Mouse (Mus musculus): ENCODE measurements at regions not wholly inside any gene's neighbourhood (a gene's known extent, or its start where the extent isn't known, plus 50 kb on each side); places are given as distances from the start of the nearest gene placed in this dataset.

DNA sequence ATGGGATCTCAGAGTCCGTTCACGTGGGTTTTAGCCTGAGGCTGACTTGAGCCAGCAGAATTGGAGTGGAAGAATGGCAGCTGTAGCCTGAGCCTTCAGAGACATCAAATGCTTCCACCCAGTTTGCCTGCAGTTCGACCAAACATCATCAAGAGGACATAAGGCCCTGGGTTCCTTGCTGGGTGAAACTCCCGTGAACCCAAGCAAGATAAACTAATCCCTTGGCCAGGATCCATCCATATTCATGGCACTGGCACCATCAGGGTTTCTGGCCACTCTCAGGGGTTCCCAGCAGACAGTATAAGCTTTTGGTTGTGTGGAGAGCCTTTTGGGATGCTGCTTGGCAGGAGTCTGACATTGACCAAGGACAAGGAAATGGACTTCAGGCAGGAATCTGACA is 77.7 kb upstream of the Krtap11-1 start:
- WGBS = 75% methylated on average over 4 of the region's 4 CpGs
- Histone ChIP-seq H3K27ac (replicated peaks; ENCODE audit: low read depth, low read length) (no peak overlapping the region), H3K27me3 (ENCODE audit: control insufficient read depth, insufficient read depth, low read length) (no peaks in the 10 kb centered on the region), H3K9me3 (ENCODE audit: control insufficient read depth, low read length) (no peaks in the 10 kb centered on the region), H3K4me1 (ENCODE audit: control insufficient read depth, insufficient read depth, low read length) (no peaks in the 10 kb centered on the region), H3K36me3 (ENCODE audit: control insufficient read depth, insufficient read depth, low read length) (no peaks in the 10 kb centered on the region), H3K4me2 (ENCODE audit: low read length) (no peak overlapping the region), H3K9ac (replicated peaks; ENCODE audit: low read length) (no peak overlapping the region), H3K4me3 (replicated peaks; ENCODE audit: low read depth, low read length) (no peak overlapping the region)
- DNase-seq (no peak), ATAC-seq (ENCODE audit: low FRiP score, low TSS enrichment) (no peak)

DNA sequence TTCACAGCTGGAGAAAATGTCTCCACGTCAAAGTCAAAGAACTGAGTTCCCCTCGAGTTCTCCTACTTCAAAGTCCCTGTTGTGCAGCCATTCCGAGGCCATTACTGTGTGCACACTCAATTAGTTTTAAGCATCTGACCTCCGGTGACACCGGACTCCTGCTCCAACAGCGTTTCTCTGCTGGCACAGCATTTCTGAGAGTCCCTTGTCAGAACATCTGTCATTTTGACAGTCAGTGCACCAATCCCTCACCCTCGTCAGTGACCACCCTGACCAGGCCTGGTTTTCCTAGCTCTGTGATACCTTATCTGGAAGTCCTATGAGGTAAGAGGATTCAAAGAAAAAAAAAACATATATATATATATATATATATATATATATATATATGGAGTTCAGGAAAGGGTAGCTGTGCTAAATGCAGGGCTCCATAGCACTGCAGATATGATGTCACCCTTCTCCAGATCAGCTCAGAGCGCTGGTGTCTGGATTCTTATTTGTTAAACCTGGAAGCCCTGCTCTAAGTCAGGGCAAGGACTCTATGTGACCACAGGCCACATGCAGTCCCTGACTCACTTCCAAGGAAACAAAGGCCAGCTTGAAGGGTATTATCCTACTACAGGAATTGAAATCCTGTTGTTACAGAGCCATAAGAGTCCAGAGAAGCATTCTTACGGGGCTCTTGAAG is 63.1 kb upstream of the Krtap11-1 start:
- H3K36me3 ChIP-seq (ENCODE audit: control insufficient read depth, insufficient read depth, low read length) = no peaks in the 10 kb centered on the region
- no peaks in the 10 kb centered on the region for H3K4me1 ChIP-seq (ENCODE audit: control insufficient read depth, insufficient read depth, low read length)
- H3K4me3 ChIP-seq (replicated peaks; ENCODE audit: low read depth, low read length) = no peak overlapping the region
- H3K9ac ChIP-seq (replicated peaks; ENCODE audit: low read length) = no peak overlapping the region
- WGBS = 63% methylated on average over 9 of the region's 9 CpGs
- H3K27ac ChIP-seq (replicated peaks; ENCODE audit: low read depth, low read length) = no peak overlapping the region
- no peak for DNase-seq
- H3K27me3 ChIP-seq (ENCODE audit: control insufficient read depth, insufficient read depth, low read length) = no peaks in the 10 kb centered on the region
- no peak for ATAC-seq (ENCODE audit: low FRiP score, low TSS enrichment)
- no peaks in the 10 kb centered on the region for H3K9me3 ChIP-seq (ENCODE audit: control insufficient read depth, low read length)
- H3K4me2 ChIP-seq (ENCODE audit: low read length) = no peak overlapping the region

DNA sequence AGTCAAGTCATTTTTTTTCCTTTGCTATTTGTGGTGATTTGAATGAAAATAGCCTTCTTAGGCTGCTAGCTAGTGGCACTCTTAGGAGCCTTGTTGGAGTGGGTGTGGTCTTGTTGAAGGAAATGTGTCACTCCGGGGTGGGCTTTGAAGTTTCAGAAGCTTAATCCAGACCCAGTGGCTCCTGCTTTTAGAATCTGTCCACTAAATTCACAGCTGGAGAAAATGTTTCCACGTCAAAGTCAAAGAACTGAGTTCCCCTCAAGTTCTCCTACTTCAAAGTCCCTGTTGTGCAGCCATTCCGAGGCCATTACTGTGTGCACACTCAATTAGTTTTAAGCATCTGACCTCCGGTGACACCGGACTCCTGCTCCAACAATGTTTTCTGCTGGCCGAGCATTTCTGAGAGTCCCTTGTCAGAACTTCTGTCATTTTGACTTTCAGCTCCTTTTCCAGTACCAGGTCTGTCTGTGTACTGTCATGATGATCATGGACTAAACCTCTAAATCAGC is 61.2 kb upstream of the Krtap11-1 start:
- no peak for ATAC-seq (ENCODE audit: low FRiP score, low TSS enrichment)
- DNase-seq = no peak
- no peaks in the 10 kb centered on the region for H3K27me3 ChIP-seq (ENCODE audit: control insufficient read depth, insufficient read depth, low read length)
- no peaks in the 10 kb centered on the region for H3K36me3 ChIP-seq (ENCODE audit: control insufficient read depth, insufficient read depth, low read length)
- WGBS = 43% methylated on average over 6 of the region's 6 CpGs
- H3K9me3 ChIP-seq (ENCODE audit: control insufficient read depth, low read length) = no peaks in the 10 kb centered on the region
- no peak overlapping the region for H3K4me2 ChIP-seq (ENCODE audit: low read length)
- no peak overlapping the region for H3K9ac ChIP-seq (replicated peaks; ENCODE audit: low read length)
- no peak overlapping the region for H3K4me3 ChIP-seq (replicated peaks; ENCODE audit: low read depth, low read length)
- no peak overlapping the region for H3K27ac ChIP-seq (replicated peaks; ENCODE audit: low read depth, low read length)
- no peaks in the 10 kb centered on the region for H3K4me1 ChIP-seq (ENCODE audit: control insufficient read depth, insufficient read depth, low read length)

DNA sequence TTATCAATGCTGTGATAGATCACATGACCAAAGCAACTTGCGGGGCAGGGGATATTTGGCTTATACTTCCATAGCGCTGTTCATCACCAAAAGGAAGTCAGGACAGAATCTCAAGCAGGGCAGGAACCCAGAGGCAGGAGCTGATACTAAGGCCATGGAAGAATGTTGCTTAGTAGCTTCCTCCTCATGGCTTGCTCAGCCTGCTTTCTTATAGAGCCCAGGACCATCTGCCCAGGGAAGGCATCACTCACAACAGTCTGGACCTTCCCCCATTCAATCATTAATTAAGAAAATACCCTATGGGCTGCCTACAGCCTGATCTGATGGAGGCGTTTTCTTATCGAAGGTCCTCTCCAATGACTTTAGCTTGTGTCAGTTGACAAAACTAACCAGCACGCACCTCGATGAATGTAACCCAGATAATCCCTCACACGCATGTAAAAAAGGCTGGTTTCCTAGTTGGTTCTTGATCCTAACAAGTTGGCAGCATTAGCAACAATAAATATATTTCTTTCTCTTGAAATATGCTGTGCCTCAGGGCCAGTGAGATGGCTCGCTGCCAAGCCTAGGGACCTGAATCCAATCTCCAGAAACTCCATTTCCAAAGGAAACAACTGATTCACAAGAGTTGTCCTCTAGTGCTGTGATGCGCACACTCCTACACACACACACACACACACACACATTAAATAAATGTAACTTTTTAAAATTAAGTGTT is 60.6 kb upstream of the Krtap11-1 start:
- Histone ChIP-seq H3K27ac (replicated peaks; ENCODE audit: low read depth, low read length) (no peak overlapping the region), H3K4me2 (ENCODE audit: low read length) (no peak overlapping the region), H3K4me3 (replicated peaks; ENCODE audit: low read depth, low read length) (no peak overlapping the region), H3K9ac (replicated peaks; ENCODE audit: low read length) (no peak overlapping the region), H3K36me3 (ENCODE audit: control insufficient read depth, insufficient read depth, low read length) (no peaks in the 10 kb centered on the region), H3K9me3 (ENCODE audit: control insufficient read depth, low read length) (no peaks in the 10 kb centered on the region), H3K4me1 (ENCODE audit: control insufficient read depth, insufficient read depth, low read length) (no peaks in the 10 kb centered on the region), H3K27me3 (ENCODE audit: control insufficient read depth, insufficient read depth, low read length) (no peaks in the 10 kb centered on the region)
- ATAC-seq (ENCODE audit: low FRiP score, low TSS enrichment) = no peak
- WGBS = 93% methylated on average over 9 of the region's 9 CpGs
- no peak for DNase-seq

DNA sequence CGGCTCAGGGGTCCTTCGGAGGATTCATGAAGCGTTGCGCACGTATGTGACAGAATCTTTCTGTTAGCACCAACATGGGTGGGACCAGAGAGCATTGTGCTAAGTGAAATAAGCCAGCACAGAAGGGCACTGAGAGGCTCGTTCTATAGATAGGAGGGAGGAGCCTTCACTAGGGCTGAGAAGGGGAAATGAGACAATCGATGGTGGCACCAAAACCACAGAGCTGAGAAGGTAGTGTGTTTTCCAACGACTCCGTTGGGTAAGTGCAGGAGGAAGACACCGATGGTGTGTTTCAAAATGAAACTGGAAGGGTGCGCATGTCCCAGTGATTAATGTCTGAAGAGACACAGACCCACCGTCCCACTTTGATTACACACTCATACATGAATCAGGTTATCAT is 54.7 kb upstream of the Krtap11-1 start:
- Histone ChIP-seq H3K4me1 (ENCODE audit: control insufficient read depth, insufficient read depth, low read length) (no peaks in the 10 kb centered on the region), H3K4me3 (replicated peaks; ENCODE audit: low read depth, low read length) (no peak overlapping the region), H3K4me2 (ENCODE audit: low read length) (no peak overlapping the region), H3K9ac (replicated peaks; ENCODE audit: low read length) (no peak overlapping the region), H3K27me3 (ENCODE audit: control insufficient read depth, insufficient read depth, low read length) (no peaks in the 10 kb centered on the region), H3K27ac (replicated peaks; ENCODE audit: low read depth, low read length) (no peak overlapping the region), H3K36me3 (ENCODE audit: control insufficient read depth, insufficient read depth, low read length) (no peaks in the 10 kb centered on the region), H3K9me3 (ENCODE audit: control insufficient read depth, low read length) (no peaks in the 10 kb centered on the region)
- WGBS = 94% methylated on average over 12 of the region's 12 CpGs
- DNase-seq (no peak), ATAC-seq (ENCODE audit: low FRiP score, low TSS enrichment) (no peak)

GRCm38 (mm10) chr16:89625253-89625652 is 54.3 kb upstream of the Krtap11-1 start:
- WGBS = 90% methylated on average over 12 of the region's 12 CpGs
- Histone ChIP-seq H3K36me3 (ENCODE audit: control insufficient read depth, insufficient read depth, low read length) (no peaks in the 10 kb centered on the region), H3K9ac (replicated peaks; ENCODE audit: low read length) (no peak overlapping the region), H3K4me2 (ENCODE audit: low read length) (no peak overlapping the region), H3K27ac (replicated peaks; ENCODE audit: low read depth, low read length) (no peak overlapping the region), H3K9me3 (ENCODE audit: control insufficient read depth, low read length) (no peaks in the 10 kb centered on the region), H3K4me1 (ENCODE audit: control insufficient read depth, insufficient read depth, low read length) (no peaks in the 10 kb centered on the region), H3K4me3 (replicated peaks; ENCODE audit: low read depth, low read length) (no peak overlapping the region), H3K27me3 (ENCODE audit: control insufficient read depth, insufficient read depth, low read length) (no peaks in the 10 kb centered on the region)
- ATAC-seq (ENCODE audit: low FRiP score, low TSS enrichment) (no peak), DNase-seq (no peak)

Data from midbrain, embryonic 14.5 days (tissue).